Mouse (Mus musculus) heart, postnatal 0 days (tissue): ENCODE results near the gene Gm49486.

Experiments used
- CTCF ChIP-seq: IDR thresholded peaks from 2 replicates; pipeline ENCODE4 v1.5.1; 2016; ENCODE audit warnings: antibody characterized with exemption, control low read depth, low read depth
- EP300 ChIP-seq: IDR thresholded peaks from 2 replicates; pipeline ENCODE4 v1.6.1; 2016; ENCODE audit warnings: antibody characterized with exemption, low read depth

DNA sequence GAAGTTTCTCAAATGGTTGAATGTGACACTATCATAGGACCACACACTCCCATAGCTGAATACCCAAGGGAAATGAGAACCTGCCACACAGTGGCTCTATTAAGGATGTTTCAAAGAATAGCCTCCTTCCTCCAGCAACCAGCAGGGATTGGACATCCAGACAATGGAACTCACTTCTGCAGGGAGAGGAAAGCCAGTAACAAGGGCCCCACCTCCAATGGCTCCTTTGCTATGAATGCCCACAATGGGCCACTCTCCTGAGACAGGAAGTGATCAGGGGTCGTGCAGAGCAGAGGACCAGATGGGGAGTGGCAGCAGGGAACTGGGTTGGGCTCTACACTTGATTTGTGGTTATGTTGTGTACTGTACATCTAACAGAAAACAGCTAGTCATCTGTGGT is 39.3 kb downstream of the Gm49486 start:
- no peak for TF ChIP-seq CTCF
- no peak for TF ChIP-seq EP300
